Mouse (Mus musculus): ENCODE measurements around the gene H2-M5. TPM values are rescaled to one million over a fixed set of nuclear protein-coding genes. Genes with fewer than 3 reads are reported as not detected.
A peak's percentile ranks its signal among the peaks of the same experiment; 100 is the strongest.
"Not testable (repeated sequence)": the region's sequence is repeated elsewhere in the genome, so short reads cannot be mapped to it uniquely, and the experiment has no call there.

H2-M5 gene
- polyA plus RNA-seq, 1 experiment from 2014 or later: 2.3 TPM

DNA sequence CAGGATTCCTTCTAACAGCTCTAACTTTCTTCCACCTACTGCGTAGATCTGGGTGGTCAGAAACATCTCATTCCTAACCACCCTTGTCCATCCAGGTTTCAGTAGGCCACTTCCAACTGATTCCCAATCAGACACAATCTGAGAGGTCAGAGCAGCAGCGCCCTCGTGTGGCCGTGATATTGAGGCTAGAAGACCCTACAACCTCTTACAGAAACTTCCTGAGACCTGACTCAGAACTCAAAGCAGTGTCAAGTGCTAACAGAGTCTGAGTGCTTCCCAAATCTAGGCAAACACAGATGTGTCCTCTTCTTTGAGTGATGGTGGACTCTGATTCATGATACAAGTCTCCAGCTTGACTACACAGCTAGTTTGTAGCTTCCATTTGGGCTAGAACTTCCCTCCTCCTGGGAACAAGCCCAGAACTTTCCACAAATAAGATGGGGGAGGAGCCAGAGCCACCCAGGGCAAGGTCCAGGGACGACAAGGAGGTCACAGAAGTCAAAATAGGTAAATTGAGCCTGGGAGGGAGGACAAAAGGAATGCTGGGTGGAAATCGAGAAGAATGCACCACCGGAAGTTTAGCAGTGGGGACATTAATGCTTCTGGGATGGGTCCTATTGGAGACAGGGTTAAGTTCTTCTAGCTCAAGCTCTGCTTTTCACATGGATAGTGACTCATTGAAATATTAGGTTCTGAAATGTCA lies 7.8 kb upstream of the H2-M5 start:
- Histone ChIP-seq H3K9ac (replicated peaks; ENCODE audit: low read depth, low read length) (no peak overlapping the region), H3K4me3 (replicated peaks; ENCODE audit: low read length) (no peak overlapping the region), H3K9me3 (ENCODE audit: control insufficient read depth, low read length) (no peaks in the 10 kb centered on the region), H3K27me3 (replicated peaks; ENCODE audit: control insufficient read depth, insufficient read depth, low read length) (no peaks in the 10 kb centered on the region), H3K4me1 (replicated peaks; ENCODE audit: control insufficient read depth, insufficient read depth, low read length) (no peaks in the 10 kb centered on the region), H3K36me3 (ENCODE audit: control insufficient read depth, insufficient read depth) (no peaks in the 10 kb centered on the region), H3K4me2 (ENCODE audit: low read length) (no peak overlapping the region), H3K27ac (ENCODE audit: low read length) (no peak overlapping the region)
- WGBS: 29% methylated on average over 7 of the region's 7 CpGs
- ATAC-seq: no peak

DNA sequence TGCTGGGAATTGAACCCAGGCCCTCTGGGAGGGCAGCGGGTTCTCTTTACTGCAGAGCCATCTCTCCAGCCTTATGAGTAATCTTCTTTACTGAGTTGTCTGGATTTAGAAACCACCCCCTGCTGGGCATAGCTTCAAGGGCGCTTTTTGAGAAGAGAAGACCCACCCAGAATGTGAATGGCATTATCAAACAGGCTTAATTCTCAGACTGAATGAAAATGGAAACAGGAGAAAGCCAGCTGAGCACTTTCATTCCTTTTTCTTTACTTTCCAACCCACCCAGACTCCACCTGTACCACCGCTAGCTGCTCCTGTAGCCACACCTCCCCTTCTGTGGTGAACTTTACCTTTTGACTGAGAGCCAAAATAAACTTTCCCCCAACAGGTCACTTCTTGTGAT lies 6.1 kb upstream of the H2-M5 start:
- WGBS: 49% methylated on average over 3 of the region's 3 CpGs
- no peaks in the 10 kb centered on the region for H3K9me3 ChIP-seq (ENCODE audit: control insufficient read depth, low read length)
- H3K4me3 ChIP-seq (replicated peaks; ENCODE audit: low read length): no peak overlapping the region
- H3K9ac ChIP-seq (replicated peaks; ENCODE audit: low read depth, low read length): no peak overlapping the region
- no peaks in the 10 kb centered on the region for H3K27me3 ChIP-seq (replicated peaks; ENCODE audit: control insufficient read depth, insufficient read depth, low read length)
- no peaks in the 10 kb centered on the region for H3K36me3 ChIP-seq (ENCODE audit: control insufficient read depth, insufficient read depth)
- no peaks in the 10 kb centered on the region for H3K4me1 ChIP-seq (replicated peaks; ENCODE audit: control insufficient read depth, insufficient read depth, low read length)
- H3K27ac ChIP-seq (ENCODE audit: low read length): no peak overlapping the region
- no peak overlapping the region for H3K4me2 ChIP-seq (ENCODE audit: low read length)
- ATAC-seq: no peak

DNA sequence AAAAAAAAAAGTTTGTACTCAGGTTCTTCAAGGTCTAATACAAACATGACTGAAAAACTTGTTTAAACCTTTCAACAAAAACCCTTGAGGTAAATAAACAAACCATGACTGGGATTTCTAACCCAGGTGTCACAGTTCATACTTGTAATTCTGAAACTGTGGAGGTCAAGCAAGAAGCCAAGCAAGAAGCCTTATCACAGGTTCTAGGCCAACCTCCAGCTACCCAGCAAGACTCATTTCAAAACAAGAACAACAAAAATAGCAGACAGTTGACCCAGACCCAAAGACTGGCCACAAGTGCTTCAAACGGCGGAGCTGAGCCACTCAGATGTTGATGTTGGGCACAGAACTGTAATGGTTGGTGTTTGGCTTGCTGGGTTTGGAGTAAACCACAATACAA lies 5.2 kb upstream of the H2-M5 start:
- Histone ChIP-seq H3K4me1 (replicated peaks; ENCODE audit: control insufficient read depth, insufficient read depth, low read length) (no peaks in the 10 kb centered on the region), H3K9me3 (ENCODE audit: control insufficient read depth, low read length) (no peaks in the 10 kb centered on the region), H3K4me2 (ENCODE audit: low read length) (no peak overlapping the region), H3K27me3 (replicated peaks; ENCODE audit: control insufficient read depth, insufficient read depth, low read length) (peaks cover 2% of the 10 kb centered on the region; the same call in 1 of the 2 replicates), H3K4me3 (replicated peaks; ENCODE audit: low read length) (no peak overlapping the region), H3K36me3 (ENCODE audit: control insufficient read depth, insufficient read depth) (no peaks in the 10 kb centered on the region), H3K9ac (replicated peaks; ENCODE audit: low read depth, low read length) (no peak overlapping the region), H3K27ac (ENCODE audit: low read length) (no peak overlapping the region)
- WGBS: 95% methylated on average over 2 of the region's 2 CpGs
- no peak for ATAC-seq

DNA sequence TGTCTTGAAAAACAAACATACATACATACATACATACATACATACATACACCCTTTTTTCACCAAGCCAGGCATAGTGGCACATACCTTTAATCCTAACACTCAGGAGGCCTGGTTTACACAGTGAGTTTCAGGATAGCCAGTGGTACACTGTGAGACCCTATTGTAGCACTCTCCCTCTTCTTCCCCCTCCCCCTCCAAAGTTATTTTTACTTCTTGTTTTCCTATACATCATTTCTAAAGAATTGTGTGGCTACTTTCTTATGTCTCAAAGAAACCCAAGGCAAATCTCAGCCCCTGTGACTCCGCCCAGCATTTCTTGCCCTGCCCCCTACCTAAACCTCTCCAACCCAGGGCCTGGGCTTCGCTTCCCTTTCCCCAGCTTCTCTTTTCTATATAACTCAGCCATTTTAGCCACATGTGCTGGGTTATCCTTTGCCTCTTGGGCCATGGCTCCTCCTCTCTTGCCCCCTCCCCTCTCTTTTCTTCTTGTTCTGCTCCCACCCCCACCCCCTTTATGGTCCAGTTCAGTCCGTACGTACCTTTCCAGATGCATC lies 4.5 kb upstream of the H2-M5 start:
- Histone ChIP-seq H3K36me3 (ENCODE audit: control insufficient read depth, insufficient read depth) (no peaks in the 10 kb centered on the region), H3K4me3 (replicated peaks; ENCODE audit: low read length) (no peak overlapping the region), H3K27me3 (replicated peaks; ENCODE audit: control insufficient read depth, insufficient read depth, low read length) (peaks cover 8% of the 10 kb centered on the region), H3K9ac (replicated peaks; ENCODE audit: low read depth, low read length) (no peak overlapping the region), H3K4me1 (replicated peaks; ENCODE audit: control insufficient read depth, insufficient read depth, low read length) (no peaks in the 10 kb centered on the region), H3K4me2 (ENCODE audit: low read length) (no peak overlapping the region), H3K27ac (ENCODE audit: low read length) (no peak overlapping the region), H3K9me3 (ENCODE audit: control insufficient read depth, low read length) (no peaks in the 10 kb centered on the region)
- 89% methylated on average over 4 of the region's 4 CpGs for WGBS
- ATAC-seq: no peak

DNA sequence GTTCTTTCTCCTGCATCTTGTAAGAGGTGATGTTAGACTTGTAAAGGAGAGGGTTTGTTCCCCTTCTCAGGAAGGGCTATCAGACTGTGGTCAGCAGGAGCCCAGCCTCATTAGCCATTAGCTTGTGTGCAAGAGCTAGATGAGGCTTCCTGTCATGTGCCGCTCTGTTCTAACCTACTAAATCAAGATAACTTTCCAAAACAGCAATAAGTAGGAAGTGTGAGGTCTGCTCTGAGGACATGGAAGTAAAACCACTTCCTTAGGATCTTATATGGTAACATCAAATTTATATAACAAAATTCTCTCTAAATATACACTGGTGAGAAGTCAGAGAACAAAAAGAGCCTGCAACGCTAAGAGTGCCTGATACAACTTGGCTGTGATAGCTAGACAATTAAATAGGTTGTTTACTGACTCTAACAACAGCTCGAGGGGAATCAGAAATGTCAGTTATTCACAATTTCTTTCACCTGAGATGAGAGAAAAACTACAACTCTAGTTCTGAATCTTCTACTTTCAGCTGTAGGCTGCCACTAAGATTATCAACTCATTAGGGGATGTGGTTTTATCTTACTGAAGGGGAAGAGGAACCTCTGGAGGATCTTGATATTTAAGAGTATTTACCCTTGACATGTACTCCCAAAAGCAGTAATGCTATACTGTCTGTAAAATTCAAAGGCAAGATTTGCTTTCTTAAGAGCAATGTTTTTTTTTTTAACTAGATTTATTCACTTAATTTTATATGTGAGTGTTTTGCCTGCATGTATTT lies 3.2 kb upstream of the H2-M5 start:
- no peak overlapping the region for H3K4me3 ChIP-seq (replicated peaks; ENCODE audit: low read length)
- ATAC-seq: no peak
- H3K4me1 ChIP-seq (replicated peaks; ENCODE audit: control insufficient read depth, insufficient read depth, low read length): no peaks in the 10 kb centered on the region
- H3K9me3 ChIP-seq (ENCODE audit: control insufficient read depth, low read length): no peaks in the 10 kb centered on the region
- H3K4me2 ChIP-seq (ENCODE audit: low read length): no peak overlapping the region
- 78% methylated on average over 3 of the region's 3 CpGs for WGBS
- H3K36me3 ChIP-seq (ENCODE audit: control insufficient read depth, insufficient read depth): no peaks in the 10 kb centered on the region
- H3K9ac ChIP-seq (replicated peaks; ENCODE audit: low read depth, low read length): no peak overlapping the region
- H3K27ac ChIP-seq (ENCODE audit: low read length): no peak overlapping the region
- peaks cover 16% of the 10 kb centered on the region for H3K27me3 ChIP-seq (replicated peaks; ENCODE audit: control insufficient read depth, insufficient read depth, low read length)

DNA sequence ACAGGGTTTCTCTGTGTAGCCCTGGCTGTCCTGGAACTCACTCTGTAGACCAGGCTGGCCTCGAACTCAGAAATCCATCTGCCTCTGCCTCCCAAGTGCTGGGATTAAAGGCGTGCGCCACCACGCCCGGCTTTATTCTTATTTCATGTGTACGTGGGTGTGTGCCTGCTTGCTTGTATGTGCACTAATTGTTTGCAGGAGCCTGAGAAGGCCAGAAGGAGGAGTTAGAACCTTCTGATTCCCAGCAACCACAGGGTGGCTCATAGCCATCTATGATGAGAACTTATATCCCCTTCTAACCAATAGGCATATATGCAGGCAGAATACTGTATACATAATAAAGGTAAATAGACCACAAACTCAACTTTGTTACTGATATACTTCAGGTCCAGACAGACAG lies 1.3 kb upstream of the H2-M5 start:
- not testable (repeated sequence) for H3K9ac ChIP-seq (replicated peaks; ENCODE audit: low read depth, low read length); ATAC-seq; H3K36me3 ChIP-seq (ENCODE audit: control insufficient read depth, insufficient read depth); H3K9me3 ChIP-seq (ENCODE audit: control insufficient read depth, low read length); H3K27ac ChIP-seq (ENCODE audit: low read length); H3K4me3 ChIP-seq (replicated peaks; ENCODE audit: low read length); H3K4me2 ChIP-seq (ENCODE audit: low read length); H3K4me1 ChIP-seq (replicated peaks; ENCODE audit: control insufficient read depth, insufficient read depth, low read length)
- WGBS: 89% methylated on average over 5 of the region's 6 CpGs
- peaks cover 19% of the 10 kb centered on the region for H3K27me3 ChIP-seq (replicated peaks; ENCODE audit: control insufficient read depth, insufficient read depth, low read length)

DNA sequence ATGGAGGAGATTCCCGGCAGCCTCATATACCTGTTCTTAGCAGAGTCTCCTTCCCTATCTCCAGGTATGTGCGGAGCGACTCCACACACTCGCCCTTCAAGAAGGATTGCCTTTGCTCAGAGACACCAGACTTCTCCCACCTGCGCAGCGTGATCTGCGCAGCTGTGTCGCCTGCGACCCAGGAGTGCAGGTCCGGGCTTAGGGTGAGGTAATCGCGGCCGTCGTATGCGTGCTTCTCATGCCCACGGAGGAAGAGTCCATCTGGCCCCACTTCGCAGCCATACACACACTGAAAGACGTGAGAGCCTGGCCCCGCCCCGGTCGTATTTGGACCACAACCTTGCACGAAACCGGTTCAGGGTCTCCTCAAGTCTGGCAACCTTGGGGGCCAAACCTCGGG lies 862 bp downstream of the H2-M5 start:
- WGBS: 6% methylated on average over 24 of the region's 24 CpGs
- H3K27me3 ChIP-seq (replicated peaks; ENCODE audit: control insufficient read depth, insufficient read depth, low read length): peaks cover 19% of the 10 kb centered on the region
- H3K4me3 ChIP-seq (replicated peaks; ENCODE audit: low read length): 0 out of 2 replicates have a peak overlapping the region, but pooled peaks have one; percentile 9
- H3K9me3 ChIP-seq (ENCODE audit: control insufficient read depth, low read length): no peaks in the 10 kb centered on the region
- 0 out of 2 replicates have a peak, but pooled peaks have one; percentile 12 for ATAC-seq
- H3K9ac ChIP-seq (replicated peaks; ENCODE audit: low read depth, low read length): no peak overlapping the region
- H3K4me1 ChIP-seq (replicated peaks; ENCODE audit: control insufficient read depth, insufficient read depth, low read length): no peaks in the 10 kb centered on the region
- no peak overlapping the region for H3K27ac ChIP-seq (ENCODE audit: low read length)
- H3K4me2 ChIP-seq (ENCODE audit: low read length): peak overlapping the region; percentile 5; the same call in 1 of the 2 replicates
- no peaks in the 10 kb centered on the region for H3K36me3 ChIP-seq (ENCODE audit: control insufficient read depth, insufficient read depth)

DNA sequence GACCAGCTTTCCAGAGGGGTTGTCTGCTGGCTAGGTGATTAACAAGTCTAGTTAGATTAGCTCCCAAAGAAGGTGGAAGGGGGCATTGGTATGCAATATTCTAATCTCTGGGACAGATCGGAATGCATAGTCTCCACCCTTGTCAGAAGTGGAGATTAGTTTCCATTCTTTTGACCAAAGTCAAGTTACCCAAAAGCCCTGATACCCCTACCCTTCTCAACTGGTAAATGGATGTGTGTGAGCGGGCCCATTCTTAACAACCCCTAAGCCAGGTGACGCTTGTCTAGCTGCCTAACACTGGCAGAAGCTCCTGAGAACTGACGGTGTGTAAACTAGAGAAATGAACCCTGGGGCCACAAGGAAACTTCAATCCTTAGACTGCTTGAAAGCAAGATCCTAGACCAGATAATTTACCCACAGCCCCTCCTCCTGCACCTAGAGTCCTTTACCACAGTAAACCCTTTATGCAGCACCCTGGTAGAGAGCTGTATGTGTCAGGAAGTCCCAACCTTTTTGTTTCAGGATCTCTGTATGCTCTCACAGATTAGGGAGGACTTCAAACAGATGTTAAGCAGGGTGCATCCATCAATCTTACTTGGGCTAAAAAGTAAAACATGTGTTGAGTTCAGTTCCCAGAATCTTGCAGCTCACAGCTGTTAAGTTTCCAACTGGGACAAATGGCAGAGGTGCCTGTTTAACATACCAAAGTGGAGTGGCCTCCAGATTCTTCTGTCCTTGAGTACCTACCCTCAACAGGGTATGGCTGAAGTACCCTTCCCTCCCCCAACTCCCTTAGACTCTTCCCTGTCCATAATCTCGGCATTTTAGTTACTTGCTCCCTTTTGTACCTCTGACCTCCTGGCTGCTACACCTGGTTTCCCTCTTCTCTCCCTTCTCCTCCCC lies 6.8 kb downstream of the H2-M5 start:
- H3K36me3 ChIP-seq (ENCODE audit: control insufficient read depth, insufficient read depth): no peaks in the 10 kb centered on the region
- H3K27ac ChIP-seq (ENCODE audit: low read length): no peak overlapping the region
- 40% methylated on average over 5 of the region's 5 CpGs for WGBS
- no peak overlapping the region for H3K9ac ChIP-seq (replicated peaks; ENCODE audit: low read depth, low read length)
- no peak overlapping the region for H3K4me3 ChIP-seq (replicated peaks; ENCODE audit: low read length)
- H3K9me3 ChIP-seq (ENCODE audit: control insufficient read depth, low read length): no peaks in the 10 kb centered on the region
- no peak for ATAC-seq
- H3K27me3 ChIP-seq (replicated peaks; ENCODE audit: control insufficient read depth, insufficient read depth, low read length): peaks cover 3% of the 10 kb centered on the region; the same call in 1 of the 2 replicates
- no peak overlapping the region for H3K4me2 ChIP-seq (ENCODE audit: low read length)
- H3K4me1 ChIP-seq (replicated peaks; ENCODE audit: control insufficient read depth, insufficient read depth, low read length): no peaks in the 10 kb centered on the region

DNA sequence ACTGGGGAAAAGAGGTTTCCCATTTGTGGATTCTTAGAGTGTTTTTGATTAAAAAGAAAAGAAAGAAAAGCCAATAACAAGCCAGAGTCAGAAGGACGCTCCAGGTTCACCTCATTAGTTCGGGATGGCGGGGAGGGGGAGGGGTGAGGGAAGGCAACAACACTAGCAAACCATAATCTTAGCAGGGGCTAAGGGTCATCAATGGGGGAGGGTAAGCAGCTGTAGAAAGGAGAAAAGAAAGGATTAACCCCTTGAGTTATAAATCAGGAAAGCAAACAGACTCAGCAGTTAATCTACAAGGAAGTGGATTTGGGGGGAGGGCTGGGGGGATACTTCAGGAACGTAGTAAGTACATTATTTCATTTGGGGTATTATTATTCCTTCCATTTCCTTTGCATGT lies 7.5 kb downstream of the H2-M5 start:
- no peaks in the 10 kb centered on the region for H3K27me3 ChIP-seq (replicated peaks; ENCODE audit: control insufficient read depth, insufficient read depth, low read length)
- H3K9me3 ChIP-seq (ENCODE audit: control insufficient read depth, low read length): no peaks in the 10 kb centered on the region
- 5% methylated on average over 4 of the region's 4 CpGs for WGBS
- no peak overlapping the region for H3K4me2 ChIP-seq (ENCODE audit: low read length)
- H3K27ac ChIP-seq (ENCODE audit: low read length): no peak overlapping the region
- H3K36me3 ChIP-seq (ENCODE audit: control insufficient read depth, insufficient read depth): no peaks in the 10 kb centered on the region
- no peaks in the 10 kb centered on the region for H3K4me1 ChIP-seq (replicated peaks; ENCODE audit: control insufficient read depth, insufficient read depth, low read length)
- ATAC-seq: no peak
- no peak overlapping the region for H3K9ac ChIP-seq (replicated peaks; ENCODE audit: low read depth, low read length)
- H3K4me3 ChIP-seq (replicated peaks; ENCODE audit: low read length): no peak overlapping the region

Measured in forebrain, embryonic 16.5 days (tissue).